Mouse (Mus musculus) hindbrain, embryonic 11.5 days (tissue): ENCODE measurements around the gene Fam71e2. TPM values are rescaled to one million over a fixed set of nuclear protein-coding genes. Genes with fewer than 3 reads are reported as not detected.
A peak's percentile ranks its signal among the peaks of the same experiment; 100 is the strongest.
"Not testable (repeated sequence)": the region's sequence is repeated elsewhere in the genome, so short reads cannot be mapped to it uniquely, and the experiment has no call there.

Source experiments
- ATAC-seq: fragments of 200-750 bp; cut with Nextera tagmentation; 2 replicates; pipeline ENCODE4 v1.8.0; 2017; ENCODE audit warnings: mild to moderate bottlenecking, moderate TSS enrichment, moderate library complexity; ENCODE audit not compliant: low FRiP score
- DNase-seq: peaks from one replicate; pipeline ENCODE4 v3.0.0-alpha.2; 2015; ENCODE audit warnings: low spot score
- H3K27ac ChIP-seq: fragments of 300-500 bp; sonication (generic); 2 replicates; pipeline ENCODE4 v1.5.1; 2014; ENCODE audit warnings: mild to moderate bottlenecking, low read depth, low read length
- H3K27me3 ChIP-seq: fragments of 300-500 bp; sonication (generic); 2 replicates; pipeline ENCODE4 v1.6.1; 2014; ENCODE audit warnings: mild to moderate bottlenecking, low read length, moderate library complexity, mixed read lengths; ENCODE audit not compliant: control insufficient read depth, insufficient read depth
- H3K36me3 ChIP-seq: fragments of 300-500 bp; sonication (generic); 2 replicates; pipeline ENCODE4 v1.6.1; 2014; ENCODE audit warnings: mild to moderate bottlenecking, low read length, moderate library complexity, mixed read lengths; ENCODE audit not compliant: control insufficient read depth, insufficient read depth
- H3K4me1 ChIP-seq: fragments of 300-500 bp; sonication (generic); replicated peaks from 2 replicates; pipeline ENCODE4 v1.6.1; 2014; ENCODE audit warnings: low read length, mixed read lengths; ENCODE audit not compliant: control insufficient read depth, insufficient read depth
- H3K4me2 ChIP-seq: fragments of 300-500 bp; sonication (generic); replicated peaks from 2 replicates; pipeline ENCODE4 v1.6.1; 2014; ENCODE audit warnings: mild to moderate bottlenecking, low read depth, low read length
- H3K4me3 ChIP-seq: fragments of 300-500 bp; sonication (generic); 2 replicates; pipeline ENCODE4 v1.5.1; 2014; ENCODE audit warnings: low read depth, low read length
- H3K9ac ChIP-seq: fragments of 300-500 bp; sonication (generic); 2 replicates; pipeline ENCODE4 v1.6.1; 2014; ENCODE audit warnings: low read depth, low read length
- H3K9me3 ChIP-seq: fragments of 300-500 bp; sonication (generic); 2 replicates; pipeline ENCODE4 v1.6.1; 2016; ENCODE audit warnings: low read length; ENCODE audit not compliant: control insufficient read depth
- WGBS: fragments of 180-500 bp; shearing (Covaris S2); extraction: QIAGEN DNeasy Blood & Tissue Kit; methylation state at CpG from one replicate; pipeline ENCODE4 v1.1.7; 2014; 5-methylcytosine and 5-hydroxymethylcytosine counted together
- polyA plus RNA-seq: library from polyadenylated mRNA; unstranded; fragments of >200 nt; fragmentation: Nextera tagmentation; extraction: Ambion mirVana; gene quantifications from 2 replicates; pipeline ENCODE4 v1.2.1, GENCODE M21; 2014

The Fam71e2 gene
- polyA plus RNA-seq, 1 experiment from 2014 or later = not detected

DNA sequence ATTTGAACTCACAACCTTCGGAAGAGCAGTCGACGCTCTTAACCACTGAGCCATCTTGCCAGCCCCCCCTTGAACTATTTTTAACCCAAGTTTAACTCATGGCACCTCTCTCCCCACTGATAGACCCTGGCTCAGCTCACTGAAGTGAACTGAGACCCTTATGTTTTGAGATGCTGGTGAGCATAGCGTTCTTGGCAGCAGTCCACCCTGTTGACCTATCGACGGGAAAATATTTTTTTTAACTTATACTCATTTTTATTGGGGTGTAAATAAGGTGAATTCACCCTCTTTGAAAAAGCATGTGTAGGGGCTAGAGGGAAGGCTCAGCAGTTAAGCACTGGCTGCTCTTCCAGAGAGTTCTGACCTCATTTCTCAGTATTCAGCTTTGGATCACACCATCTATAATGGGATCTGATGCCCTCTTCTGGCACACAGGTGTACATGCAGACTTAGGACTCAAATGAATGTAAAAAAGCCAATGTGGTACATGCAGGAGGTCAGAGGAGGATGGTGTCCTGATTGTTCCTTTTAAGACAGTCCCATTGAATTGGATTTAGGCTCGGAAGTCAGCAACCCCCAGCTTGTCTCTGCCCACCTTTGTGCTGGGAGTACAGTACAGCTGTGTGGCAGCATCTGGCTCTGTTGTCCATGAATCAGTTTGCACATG, 24.8 kb upstream of the Fam71e2 start:
- 0 out of 2 replicates have a peak, but pooled peaks have one; percentile 11 for ATAC-seq
- 77% methylated on average over 7 of the region's 7 CpGs for WGBS
- H3K27ac ChIP-seq = 0 out of 2 replicates have a peak overlapping the region, but pooled peaks have one; percentile 17
- DNase-seq = peak; percentile 50
- H3K36me3 ChIP-seq = peaks cover 8% of the 10 kb centered on the region; the same call in 1 of the 2 replicates
- no peak overlapping the region for H3K4me2 ChIP-seq
- H3K4me3 ChIP-seq = no peak overlapping the region
- H3K9me3 ChIP-seq = no peaks in the 10 kb centered on the region
- no peaks in the 10 kb centered on the region for H3K4me1 ChIP-seq
- no peak overlapping the region for H3K9ac ChIP-seq
- no peaks in the 10 kb centered on the region; the same call in 1 of the 2 replicates for H3K27me3 ChIP-seq

DNA sequence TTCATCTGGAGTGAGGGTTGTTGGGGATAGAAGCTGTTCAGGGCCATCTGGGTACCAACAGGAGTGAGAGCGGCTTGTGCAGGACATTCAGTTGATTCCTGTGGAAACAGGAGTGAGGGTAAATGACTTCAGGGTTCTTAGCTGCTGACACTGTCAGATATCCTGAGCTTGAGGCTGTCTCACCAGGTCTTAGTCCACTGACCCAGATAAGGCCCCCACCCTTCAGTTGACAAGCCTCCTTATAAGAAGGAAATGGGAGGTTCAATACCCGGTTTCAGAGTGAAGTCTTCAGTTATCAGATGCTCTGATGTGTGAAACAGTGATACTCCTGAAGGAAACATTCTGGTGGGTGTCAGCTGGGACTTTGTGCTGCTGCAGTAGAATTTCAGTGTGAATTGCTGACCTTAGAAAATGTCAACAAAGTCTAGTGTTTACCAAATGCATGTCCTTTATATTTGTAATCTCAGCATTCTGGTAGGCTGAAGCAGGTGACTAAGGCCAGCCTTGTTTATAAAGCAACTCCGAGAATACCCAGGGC, 23.6 kb upstream of the Fam71e2 start:
- Histone ChIP-seq H3K36me3 (peaks cover 8% of the 10 kb centered on the region; the same call in 1 of the 2 replicates), H3K4me3 (no peak overlapping the region), H3K27ac (no peak overlapping the region), H3K27me3 (peaks cover 5% of the 10 kb centered on the region; the same call in 1 of the 2 replicates), H3K4me1 (no peaks in the 10 kb centered on the region), H3K9ac (no peak overlapping the region), H3K4me2 (no peak overlapping the region), H3K9me3 (no peaks in the 10 kb centered on the region)
- WGBS = 79% methylated on average over 3 of the region's 3 CpGs
- ATAC-seq = no peak
- DNase-seq = no peak

DNA sequence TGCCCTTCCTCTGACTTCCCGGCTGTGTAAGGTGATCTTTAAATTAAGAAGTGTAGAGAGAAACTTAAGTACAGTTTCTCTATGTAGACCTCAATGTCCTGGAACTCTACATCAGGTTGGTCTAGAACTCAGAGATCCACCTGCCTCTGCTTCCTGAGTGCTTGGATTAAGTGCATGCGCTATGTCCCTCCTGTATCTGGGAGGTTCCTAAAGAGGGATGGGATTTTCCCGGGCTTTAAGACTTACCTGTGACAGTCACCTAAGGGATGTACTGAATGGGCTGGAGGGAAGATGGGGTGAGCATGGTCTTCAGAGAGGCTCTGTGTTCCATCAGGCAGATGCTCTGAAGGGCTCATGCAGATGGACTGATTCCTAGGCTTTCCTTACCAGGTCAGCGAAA, 22.6 kb upstream of the Fam71e2 start:
- ATAC-seq (no peak), DNase-seq (no peak)
- no peaks in the 10 kb centered on the region for H3K9me3 ChIP-seq
- peaks cover 8% of the 10 kb centered on the region; the same call in 1 of the 2 replicates for H3K36me3 ChIP-seq
- H3K9ac ChIP-seq = peak overlapping the region; percentile 98
- H3K27ac ChIP-seq = no peak overlapping the region
- 44% methylated on average over 4 of the region's 4 CpGs for WGBS
- peaks cover 6% of the 10 kb centered on the region; the same call in 1 of the 2 replicates for H3K27me3 ChIP-seq
- H3K4me2 ChIP-seq = peak overlapping the region; percentile 73
- H3K4me3 ChIP-seq = peak overlapping the region; percentile 89
- H3K4me1 ChIP-seq = no peaks in the 10 kb centered on the region

DNA sequence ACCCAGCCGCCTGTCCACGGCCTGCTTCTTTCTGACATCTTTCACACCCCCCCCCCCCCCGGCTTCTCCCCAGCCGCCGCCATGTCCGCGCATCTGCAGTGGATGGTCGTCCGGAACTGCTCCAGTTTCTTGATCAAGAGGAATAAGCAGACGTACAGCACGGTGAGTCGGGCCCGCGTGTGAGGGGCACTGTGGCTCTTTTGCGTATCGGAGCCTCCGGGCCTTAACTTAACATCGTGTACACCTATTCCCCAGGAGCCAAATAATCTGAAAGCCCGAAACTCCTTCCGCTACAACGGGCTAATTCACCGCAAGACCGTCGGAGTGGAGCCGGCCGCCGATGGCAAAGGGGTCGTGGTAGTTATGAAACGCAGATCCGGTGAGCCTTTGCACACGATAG, 22.1 kb upstream of the Fam71e2 start:
- not testable (repeated sequence) for H3K4me1 ChIP-seq, H3K36me3 ChIP-seq, H3K9me3 ChIP-seq, ATAC-seq, DNase-seq, H3K27me3 ChIP-seq
- peak overlapping the region; percentile 89 for H3K4me3 ChIP-seq
- WGBS = under 1% methylated on average over 31 of the region's 31 CpGs
- H3K4me2 ChIP-seq = peak overlapping the region; percentile 73
- peak overlapping the region; percentile 98 for H3K9ac ChIP-seq
- H3K27ac ChIP-seq = peak overlapping the region; percentile 88

DNA sequence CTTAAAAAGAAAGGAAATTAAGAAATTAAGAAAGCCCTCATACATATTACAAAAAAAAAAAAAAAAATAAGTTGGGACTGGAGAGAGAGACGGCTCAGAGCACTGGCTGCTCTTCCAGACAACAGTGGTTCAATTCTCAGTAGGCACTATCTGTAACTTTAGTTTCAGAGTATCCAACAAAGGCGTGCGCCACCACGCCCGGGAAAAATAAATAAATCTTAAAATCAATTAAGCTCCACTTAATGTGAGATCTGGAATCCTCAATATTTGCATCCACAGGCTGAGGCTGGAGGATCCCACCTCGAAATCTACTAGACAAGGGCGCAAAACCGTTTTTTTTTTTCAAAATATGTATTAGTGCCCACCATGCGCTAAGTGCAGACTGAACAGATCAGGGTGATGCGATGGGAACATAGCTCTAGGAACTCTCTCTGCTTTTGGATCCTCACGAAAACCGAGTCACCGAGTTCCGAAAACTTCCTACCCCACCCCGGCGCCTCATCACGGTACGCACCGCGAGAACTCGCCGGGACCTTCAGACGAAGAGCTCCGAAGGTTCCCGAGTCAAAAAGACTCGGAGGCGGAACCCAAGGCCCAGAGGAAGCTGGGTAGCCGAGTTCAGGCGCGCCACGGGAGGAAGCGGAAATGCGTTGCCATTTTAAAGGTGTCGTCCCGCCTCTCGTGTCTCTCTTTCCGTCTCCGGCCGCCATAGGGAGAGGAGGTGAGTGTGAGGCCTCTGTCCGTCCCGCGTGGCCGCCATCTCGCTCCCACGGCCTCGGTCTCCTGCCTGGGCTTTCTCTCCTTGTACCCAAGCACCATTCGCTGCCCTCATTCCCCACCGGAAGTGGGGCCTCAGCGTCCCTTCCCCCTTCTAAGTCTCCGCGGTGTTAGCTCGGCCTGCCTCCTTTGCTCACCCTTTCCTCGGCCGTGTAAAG, 21.4 kb upstream of the Fam71e2 start, which contains the start of gene Rpl28:
TSS of gene Rpl28 (plus strand) at position 597 of the 935 bp plus-strand sequence.
- H3K4me2 ChIP-seq = peak within 1 kb of the TSS; percentile 73
- WGBS = 1% methylated on average over 54 of the region's 54 CpGs
- peaks cover 6% of the 10 kb centered on the region; the same call in 1 of the 2 replicates for H3K27me3 ChIP-seq
- no peaks in the 10 kb centered on the region for H3K4me1 ChIP-seq
- peak within 1 kb of the TSS; percentile 88 for H3K27ac ChIP-seq
- peak within 1 kb of the TSS; percentile 89 for H3K4me3 ChIP-seq
- H3K36me3 ChIP-seq = peaks cover 7% of the 10 kb centered on the region; the same call in 1 of the 2 replicates
- peak within 1 kb of the TSS; percentile 98 for H3K9ac ChIP-seq
- H3K9me3 ChIP-seq = no peaks in the 10 kb centered on the region
- DNase-seq (peak; percentile 97), ATAC-seq (peak; percentile 91)

DNA sequence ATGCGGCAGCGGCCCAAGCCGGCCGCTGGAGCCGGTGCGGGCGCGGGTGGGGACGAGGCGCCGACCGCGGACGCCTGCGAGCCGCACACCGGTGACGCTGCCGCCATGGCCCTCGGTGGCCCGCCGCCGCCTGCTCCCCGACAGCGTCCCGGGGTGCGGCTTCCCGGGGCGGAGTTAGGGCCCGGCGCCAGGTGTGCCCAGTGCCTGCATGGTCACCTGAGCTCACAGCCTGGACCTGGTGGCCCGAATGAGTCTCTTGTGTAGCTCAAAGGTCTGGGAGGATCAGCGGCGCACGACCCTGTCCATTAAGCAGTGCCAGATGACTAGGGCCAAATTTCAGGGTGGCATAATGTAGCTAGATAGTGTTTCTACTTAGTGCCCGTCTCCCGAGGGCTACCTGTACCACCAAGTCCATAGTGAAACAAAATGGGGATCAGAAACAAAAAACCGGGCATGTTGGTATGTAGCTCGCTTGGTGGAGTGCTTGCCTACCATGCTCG, 18.4 kb upstream of the Fam71e2 start, which contains the start of gene Tmem238:
TSS of gene Tmem238 (minus strand) at position 221 of the 500 bp plus-strand sequence.
- peaks cover 6% of the 10 kb centered on the region; the same call in 1 of the 2 replicates for H3K27me3 ChIP-seq
- no peaks in the 10 kb centered on the region for H3K36me3 ChIP-seq
- peak within 1 kb of the TSS; percentile 45 for H3K4me3 ChIP-seq
- no peak within 1 kb of the TSS for H3K27ac ChIP-seq
- no peaks in the 10 kb centered on the region for H3K9me3 ChIP-seq
- no peaks in the 10 kb centered on the region for H3K4me1 ChIP-seq
- peak within 1 kb of the TSS; percentile 78 for H3K9ac ChIP-seq
- WGBS = 28% methylated on average over 12 of the region's 40 CpGs
- no peak for ATAC-seq
- DNase-seq = peak; percentile 38
- peak within 1 kb of the TSS; percentile 84 for H3K4me2 ChIP-seq

DNA sequence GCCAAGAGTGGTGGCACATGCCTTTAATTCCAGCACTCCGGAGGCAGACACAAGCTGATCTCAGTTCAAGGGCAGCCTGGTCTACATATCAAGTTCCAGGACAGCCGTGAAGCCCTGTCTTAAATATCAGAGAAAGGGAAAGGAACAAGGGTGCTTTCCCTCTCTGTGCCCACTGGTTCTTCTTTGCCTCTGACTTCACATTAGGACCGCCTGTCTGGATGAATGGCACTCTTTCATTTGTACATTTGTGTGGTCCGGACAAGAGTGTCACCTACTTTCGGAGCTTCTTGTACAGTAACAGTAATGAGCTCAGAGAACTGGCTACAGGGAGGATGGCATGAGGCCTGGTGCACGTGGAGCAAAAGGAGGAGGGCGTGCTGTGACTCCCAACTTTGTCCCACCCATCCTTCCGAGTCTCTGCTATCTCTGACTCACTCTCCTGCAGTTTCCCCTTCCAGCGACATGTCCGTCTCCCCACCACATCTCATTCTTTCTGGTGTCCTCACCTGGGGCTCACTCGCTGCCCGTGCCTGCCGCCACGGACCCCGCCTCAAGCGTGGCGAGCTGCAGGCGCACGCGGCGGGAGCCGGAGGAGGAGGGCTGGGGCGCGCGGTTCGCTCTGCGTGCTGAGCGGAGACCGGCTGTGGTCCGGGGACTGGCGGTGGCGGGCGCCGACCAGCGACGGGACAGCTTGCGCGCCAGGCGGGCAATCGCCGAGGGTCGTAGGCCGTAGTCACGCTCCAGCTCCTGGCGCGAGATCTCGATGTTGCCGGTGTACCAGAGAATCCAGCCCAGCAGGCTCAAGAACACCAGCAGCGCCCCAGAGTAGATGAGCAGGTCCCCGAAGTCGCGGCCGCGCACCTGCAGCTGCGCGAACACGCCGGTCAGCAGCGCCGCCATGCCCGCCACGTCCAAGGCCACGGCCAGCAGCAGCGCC, 17.7 kb upstream of the Fam71e2 start:
- peaks cover 6% of the 10 kb centered on the region; the same call in 1 of the 2 replicates for H3K27me3 ChIP-seq

More for the DNA sequence above, 17.7 kb upstream of the Fam71e2 start:
- DNase-seq = peak; percentile 78
- Histone ChIP-seq H3K27ac (no peak overlapping the region), H3K36me3 (no peaks in the 10 kb centered on the region), H3K9ac (peak overlapping the region; percentile 78), H3K4me2 (peak overlapping the region; percentile 84), H3K9me3 (no peaks in the 10 kb centered on the region), H3K4me1 (no peaks in the 10 kb centered on the region), H3K4me3 (peak overlapping the region; percentile 45)
- peak; percentile 55 for ATAC-seq
- WGBS = 2% methylated on average over 58 of the region's 64 CpGs
